Mouse (Mus musculus): ENCODE results near the gene Rnf133. TPM values are rescaled to one million over a fixed set of nuclear protein-coding genes. Genes with fewer than 3 reads are reported as not detected.

Rnf133 gene
- total RNA-seq (2021), result 1 to 10 TPM in 1 of 2 experiments, under 1 TPM in 1; 0.67 to 1.4 TPM
- long read RNA-seq, experiment 1, result 0 reads
- long read RNA-seq, experiment 2, result 0 reads

DNA sequence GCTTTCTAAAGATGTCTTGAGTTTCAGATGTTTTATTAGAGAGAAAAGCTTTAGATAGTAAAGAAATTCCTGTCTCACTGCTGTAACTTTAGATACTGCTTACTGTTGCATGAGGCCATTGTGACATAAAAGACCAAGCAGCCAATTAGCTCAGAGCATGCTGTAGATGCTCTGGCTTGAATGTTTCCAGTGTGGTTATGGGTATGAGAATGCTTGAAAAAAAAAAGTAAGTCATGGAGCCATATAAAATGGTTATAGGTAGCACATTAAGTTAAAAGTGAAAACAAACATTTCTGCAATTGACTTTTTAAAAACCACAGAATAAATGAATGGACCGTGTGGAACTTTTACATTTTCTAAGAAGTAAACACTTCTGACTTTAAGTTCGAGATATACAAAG lies at the start of gene Rnf133:
Gene Rnf133, minus strand, starts transcription at position 101 of the 400 bp plus-strand sequence.
- no peak for DNase-seq (ENCODE audit: low spot score in 2 of 2)

DNA sequence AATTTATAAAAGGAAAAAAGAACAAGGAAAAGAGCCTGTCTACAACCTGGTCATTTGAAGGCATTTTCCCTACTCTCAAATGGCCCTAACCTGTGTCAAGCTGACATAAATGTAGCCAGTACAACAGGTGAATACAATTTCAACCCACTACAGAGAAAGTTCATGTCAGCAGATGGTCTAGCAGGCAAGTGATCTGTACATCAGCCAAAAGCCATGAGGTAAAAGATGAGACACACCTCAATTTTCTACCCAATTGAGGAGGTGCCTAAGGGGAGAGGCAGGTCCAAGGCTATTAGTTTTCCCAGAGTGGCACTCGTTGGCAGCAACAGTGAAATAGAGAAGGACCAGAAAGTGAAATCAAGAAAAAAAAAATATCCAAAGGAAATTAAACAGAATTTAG lies 28.1 kb upstream of the Rnf133 start:
- DNase-seq (ENCODE audit: low spot score in 2 of 2), result no peak

DNA sequence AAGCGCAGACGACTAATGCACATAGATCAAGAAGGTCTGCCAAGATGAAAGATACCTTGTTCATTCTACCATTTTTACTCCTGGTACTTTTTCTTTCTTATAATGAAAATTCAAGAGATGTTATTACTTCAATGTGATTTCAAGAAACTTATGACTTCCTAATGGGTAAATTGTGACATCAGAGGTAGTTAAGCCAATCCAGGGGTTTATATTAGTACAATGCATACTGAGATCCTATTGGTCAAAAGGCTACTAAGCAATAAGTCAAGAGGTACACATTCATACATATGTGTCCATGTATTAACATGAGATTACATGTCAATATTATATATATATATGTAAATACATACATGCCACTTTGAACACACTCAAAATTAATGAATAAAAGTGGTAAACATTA lies 4.9 kb upstream of the Rnf133 start, which contains the start of gene Rnf148:
Gene Rnf148, minus strand, starts transcription at position 101 of the 400 bp plus-strand sequence.
- DNase-seq (ENCODE audit: low spot score in 2 of 2), result no peak

DNA sequence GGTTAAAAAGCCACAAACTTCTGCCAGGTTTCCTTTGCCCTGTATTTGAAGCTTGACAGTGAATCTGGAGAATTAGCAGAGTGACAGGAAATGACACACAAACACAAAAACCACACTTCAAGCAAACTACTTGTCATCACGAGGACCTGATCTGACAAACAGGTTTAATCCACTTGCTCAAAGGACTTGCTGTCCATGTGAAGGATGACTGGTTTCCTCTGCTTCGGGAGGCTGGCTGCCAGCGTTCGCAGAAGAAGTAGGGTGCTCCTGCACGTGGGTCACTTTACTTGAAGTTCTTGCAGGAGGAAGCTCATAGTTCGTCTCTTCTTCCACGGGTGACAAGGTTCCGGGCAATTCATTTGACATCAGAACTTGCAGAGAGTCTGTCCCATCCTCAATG lies 1.4 kb downstream of the Rnf133 start:
- no peak for DNase-seq (ENCODE audit: low spot score in 2 of 2)

DNA sequence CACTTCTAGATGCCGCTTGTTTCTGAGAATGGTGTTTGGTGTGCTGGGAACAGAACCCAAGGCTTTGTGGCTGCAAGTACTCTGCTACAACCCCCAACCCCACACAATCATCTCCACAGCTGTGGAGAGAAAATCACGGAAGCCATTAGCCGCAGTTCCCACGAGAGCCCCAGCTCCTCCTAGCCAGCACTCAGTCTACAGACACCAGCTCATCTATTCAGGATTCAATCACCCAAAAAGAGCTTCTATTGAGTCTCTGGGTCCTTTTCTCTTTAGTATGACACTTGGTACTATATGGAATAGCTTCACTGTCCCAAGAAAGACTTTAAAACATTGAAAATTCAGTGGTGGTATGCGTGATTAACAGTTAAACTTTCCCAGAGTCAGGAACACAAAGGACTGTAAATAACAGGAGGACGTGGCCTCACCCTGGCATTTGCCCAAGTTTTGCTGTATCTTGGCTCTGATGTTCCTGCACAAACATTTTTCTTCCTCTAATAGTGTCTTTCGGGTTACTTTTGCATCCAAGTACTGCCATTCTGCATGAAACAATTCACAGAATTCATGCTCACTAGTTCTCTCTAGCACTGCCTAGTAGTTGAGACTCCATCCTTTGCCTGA lies 2.4 kb downstream of the Rnf133 start:
- DNase-seq (ENCODE audit: low spot score in 2 of 2), result no peak

DNA sequence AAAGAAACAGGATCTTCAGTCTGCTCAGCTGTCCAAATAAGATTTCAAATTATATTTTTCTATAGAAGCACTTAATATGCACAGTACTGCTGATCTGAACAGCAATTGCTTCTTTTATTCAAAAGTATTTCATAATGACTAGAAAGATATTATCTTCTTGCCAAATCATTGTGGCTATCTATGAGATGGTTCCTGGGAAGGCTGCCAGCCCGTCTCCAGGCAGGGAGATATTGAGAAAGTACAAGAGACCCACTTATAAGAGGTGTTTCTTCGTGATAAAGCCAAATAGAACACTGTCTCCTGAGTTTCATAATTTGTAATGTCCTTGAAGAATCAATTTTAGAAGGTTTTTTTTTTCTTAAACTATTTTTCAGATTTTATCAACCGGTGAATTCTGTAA lies 13.0 kb downstream of the Rnf133 start:
- DNase-seq (ENCODE audit: low spot score in 2 of 2), result no peak

DNA sequence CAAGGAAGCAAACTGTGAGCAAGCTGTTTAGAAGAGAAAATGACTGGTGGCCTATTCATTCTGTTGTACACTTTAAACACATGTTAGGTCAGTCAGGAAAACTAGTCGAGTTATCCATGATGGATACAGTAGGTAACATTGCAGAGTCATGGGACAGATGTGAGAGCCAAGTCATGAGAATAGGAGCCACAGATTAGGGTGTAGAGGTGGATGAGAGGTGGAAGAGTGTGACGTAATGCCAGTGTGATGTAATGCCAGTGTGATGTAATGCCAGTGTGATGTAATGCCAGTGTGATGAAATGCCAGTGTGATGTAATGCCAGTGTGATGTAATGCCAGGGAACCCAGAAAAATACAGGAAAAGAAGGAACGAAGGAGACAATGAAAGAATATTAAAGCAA lies 14.9 kb downstream of the Rnf133 start:
- no peak for DNase-seq (ENCODE audit: low spot score in 2 of 2)

DNA sequence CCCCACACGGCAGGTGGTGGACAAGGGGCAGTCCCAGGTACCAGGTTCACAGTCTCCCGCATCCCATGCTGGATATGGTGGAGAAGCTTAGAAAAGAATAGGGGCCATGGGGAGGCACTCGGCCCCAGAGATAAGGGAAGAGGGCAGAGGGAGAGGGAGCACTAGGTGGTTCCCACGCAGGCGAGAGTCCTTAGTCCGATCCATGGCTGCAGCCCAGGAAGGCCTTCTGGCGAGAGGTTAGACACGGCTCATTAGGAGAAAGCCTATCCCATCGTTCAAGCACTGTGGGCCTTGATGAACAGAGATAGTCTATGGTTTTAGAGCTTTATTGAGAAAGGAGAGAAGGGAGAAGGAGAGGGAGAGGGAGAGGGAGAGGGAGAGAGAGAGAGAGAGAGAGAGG lies 16.1 kb downstream of the Rnf133 start:
- no peak for DNase-seq (ENCODE audit: low spot score in 2 of 2)

DNA sequence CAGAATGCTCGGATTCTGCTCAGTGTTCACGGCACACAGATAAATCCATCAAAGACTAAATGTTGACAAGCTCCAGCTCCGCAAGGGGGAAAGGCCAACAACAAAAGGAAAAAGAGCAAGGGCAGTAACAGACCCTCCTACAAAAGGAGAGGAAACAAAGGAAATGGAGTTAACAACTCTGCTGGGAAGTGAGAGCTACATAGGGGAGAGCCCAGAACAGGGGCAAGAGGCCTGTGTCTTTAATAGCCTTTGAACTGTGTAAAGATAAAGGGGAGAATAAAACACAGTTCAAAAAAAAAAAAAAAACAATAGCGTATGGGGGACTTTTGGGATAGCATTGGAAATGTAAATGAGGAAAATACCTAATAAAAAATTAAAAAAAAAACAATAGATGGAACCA lies 19.6 kb downstream of the Rnf133 start:
- no peak for DNase-seq (ENCODE audit: low spot score in 2 of 2)

Other genes with a start within 250 kb of the Rnf133 start
- gene Rnf148, start 4.8 kb upstream of the Rnf133 start, total RNA-seq (2021), result 1 to 10 TPM in 1 of 2 experiments, under 1 TPM in 1; 0.35 to 1.2 TPM
- 10 to 100 TPM; 74.0 to 74.6 TPM for gene Cadps2, start 189.1 kb upstream of the Rnf133 start, total RNA-seq (2021)